Mouse (Mus musculus) spleen, adult 10 weeks (tissue): ENCODE data around the gene Cep78. TPM values are rescaled to one million over a fixed set of nuclear protein-coding genes. Genes with fewer than 3 reads are reported as not detected.

Experiments used
- polyA plus RNA-seq: library from polyadenylated mRNA; stranded (reverse); fragments of 350-450 nt; fragmentation: Illumina TruSeq; extraction: RNeasy Lipid Tissue Mini Kit (QIAGEN cat#74804); gene quantifications from one replicate; pipeline ENCODE4 v1.2.3, GENCODE M21; 2015; ENCODE audit warnings: low replicate concordance; ENCODE audit not compliant: insufficient read depth

Cep78 gene
- polyA plus RNA-seq, result 8.5 TPM

GRCm38 (mm10) chr19:15984449-15985171, at the start of gene Cep78:
Cep78 (minus strand) TSS chr19:15984989.

GRCm38 (mm10) chr19:15947237-15947636, 37.6 kb downstream of the Cep78 start, which contains the start of gene Psat1:
Psat1 (minus strand) TSS chr19:15947337.

Other genes with a start within 250 kb of the Cep78 start
- 26.2 TPM for gene Psat1, start 37.7 kb downstream of the Cep78 start, polyA plus RNA-seq
- 30.3 TPM for gene Gnaq, start 147.8 kb upstream of the Cep78 start, polyA plus RNA-seq